Mouse (Mus musculus): ENCODE results near the gene Entpd5. TPM values are rescaled to one million over a fixed set of nuclear protein-coding genes. Genes with fewer than 3 reads are reported as not detected.

The Entpd5 gene
- 16.7 and 33.8 TPM in 2 replicates for polyA plus RNA-seq (2012; rRNA removed)

DNA sequence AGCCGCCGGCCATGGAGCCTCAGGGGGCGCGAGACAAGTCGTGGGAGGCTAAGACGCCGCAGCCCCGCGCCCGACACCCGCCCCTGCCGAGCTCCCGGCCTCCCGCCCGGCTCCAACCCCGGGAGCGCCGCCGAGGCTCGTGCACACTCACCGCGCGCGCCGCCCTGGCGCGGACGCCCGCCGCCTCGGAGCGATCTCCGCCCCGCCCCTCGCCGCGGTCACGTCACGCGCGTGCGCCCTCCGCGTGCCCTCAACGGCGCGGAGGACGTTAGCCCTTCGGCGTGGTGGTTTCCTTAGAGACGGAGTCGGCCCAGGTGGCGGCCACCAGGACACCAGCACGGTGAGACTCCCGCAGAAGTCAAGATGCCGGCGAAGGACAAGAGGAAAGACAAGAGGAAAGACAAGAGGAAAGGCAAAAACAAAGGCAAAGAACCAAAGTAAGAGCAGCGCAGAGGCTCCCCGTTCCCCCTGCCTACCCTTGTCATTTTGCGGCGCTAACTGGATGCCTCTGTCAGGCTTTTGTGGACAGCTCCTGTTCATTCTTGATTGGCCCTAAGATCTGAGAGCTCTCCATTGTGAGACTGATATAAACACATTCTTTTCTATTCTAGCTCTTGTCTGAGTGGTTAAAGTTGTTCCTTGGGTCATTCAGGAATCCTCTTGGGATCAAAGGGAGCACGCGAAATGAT is at the start of gene Entpd5, which contains the start of gene Bbof1:
Gene Entpd5, minus strand, starts transcription at position 211 of the 689 bp plus-strand sequence.
Gene Bbof1, plus strand, starts transcription at position 253 of the 689 bp plus-strand sequence.
- WGBS, result 3% methylated on average over 63 of the region's 63 CpGs
- DNase-seq (ENCODE audit: low read depth, low spot score), result peak; percentile 60

DNA sequence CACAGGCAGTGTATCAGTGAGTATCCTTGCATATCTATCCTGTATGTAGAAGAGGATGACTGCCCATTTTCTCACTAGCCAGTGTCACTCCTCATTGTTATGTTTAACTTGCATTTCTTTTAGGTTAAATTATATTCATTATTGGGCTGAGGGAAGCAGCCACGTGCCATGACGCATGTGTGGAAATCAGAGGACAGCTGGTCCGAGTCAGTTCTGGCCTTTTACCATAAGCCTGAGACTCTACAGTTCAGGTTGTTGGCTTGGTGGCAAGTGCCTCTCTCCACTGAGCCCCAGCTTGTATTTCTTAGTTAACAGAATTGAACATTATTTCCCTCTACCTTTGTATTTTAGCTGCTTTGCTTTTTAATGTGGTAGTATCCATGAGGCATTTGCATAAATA is 48.1 kb upstream of the Entpd5 start:
- no peak for DNase-seq (ENCODE audit: low read depth, low spot score)
- 89% methylated on average over 3 of the region's 3 CpGs for WGBS

DNA sequence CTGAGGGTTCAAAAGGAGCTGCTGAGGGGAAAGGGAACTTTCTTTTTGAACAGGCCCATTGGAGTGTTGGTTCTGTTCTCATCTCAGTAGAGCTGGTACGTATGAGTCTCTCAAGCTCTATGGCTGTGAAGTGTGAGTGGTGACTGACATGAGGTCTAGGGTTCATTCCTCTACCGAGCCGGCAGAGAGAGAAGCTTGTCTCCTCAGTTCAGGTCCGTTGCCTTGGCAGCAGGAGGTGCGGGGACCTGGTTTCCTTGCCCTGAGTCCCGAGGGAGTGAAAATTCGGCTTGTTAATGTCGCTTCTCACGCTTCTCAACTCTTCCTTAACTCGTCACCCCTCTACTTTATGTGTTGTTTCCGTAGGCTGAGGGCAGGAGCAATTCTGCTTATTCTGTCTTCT is 43.0 kb upstream of the Entpd5 start:
- DNase-seq (ENCODE audit: low read depth, low spot score), result no peak
- WGBS, result under 1% methylated on average over 11 of the region's 11 CpGs

DNA sequence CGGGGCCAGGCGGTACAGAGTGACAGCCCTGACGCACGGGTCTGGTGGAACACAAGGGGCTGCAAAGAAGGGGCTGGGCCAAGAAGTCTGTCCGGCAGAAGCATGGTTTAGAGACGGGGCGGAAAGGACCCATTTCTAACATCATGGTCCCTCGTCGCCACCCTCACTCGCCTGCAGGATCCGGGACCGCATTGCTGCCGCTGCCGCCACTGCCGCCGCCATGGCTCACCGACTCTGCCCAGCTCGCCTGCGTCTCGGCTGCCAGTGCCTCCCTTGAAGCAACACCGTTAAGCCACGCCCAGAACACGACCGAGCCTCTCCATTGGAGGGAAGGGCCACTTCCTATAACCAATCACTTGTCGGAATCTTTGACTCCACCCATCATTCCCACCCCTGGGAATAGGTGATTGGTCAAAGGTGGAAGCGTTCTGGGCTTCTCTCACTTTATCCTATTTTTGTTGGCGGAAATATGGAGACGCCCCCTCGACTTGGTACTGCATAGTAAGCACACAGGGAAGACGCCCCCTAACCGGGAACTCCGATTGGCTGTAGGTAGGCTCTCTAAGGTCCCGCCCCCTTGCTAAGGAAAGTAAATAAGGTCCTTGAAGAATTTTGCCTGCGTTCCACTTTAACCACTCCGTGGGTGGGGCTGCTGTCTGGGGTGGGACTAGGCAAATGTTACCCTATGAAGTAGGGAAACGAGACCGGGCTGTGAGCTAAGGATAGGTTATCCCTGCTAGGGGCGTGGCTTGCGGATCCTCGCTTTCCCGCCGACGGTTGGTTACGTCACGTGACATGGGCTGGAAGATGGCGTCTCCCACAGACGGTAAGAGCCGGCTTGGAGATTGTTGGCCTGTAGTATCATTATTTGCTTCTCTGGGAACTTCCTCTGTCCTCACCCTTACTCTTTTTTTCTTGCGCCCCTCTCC is 42.2 kb upstream of the Entpd5 start, which contains the start of the genes Aldh6a1 and Lin52:
Gene Aldh6a1, minus strand, starts transcription at position 287 of the 929 bp plus-strand sequence.
Gene Lin52, plus strand, starts transcription at position 705 of the 929 bp plus-strand sequence.
- DNase-seq (ENCODE audit: low read depth, low spot score), result peak; percentile 100
- under 1% methylated on average over 49 of the region's 49 CpGs for WGBS

DNA sequence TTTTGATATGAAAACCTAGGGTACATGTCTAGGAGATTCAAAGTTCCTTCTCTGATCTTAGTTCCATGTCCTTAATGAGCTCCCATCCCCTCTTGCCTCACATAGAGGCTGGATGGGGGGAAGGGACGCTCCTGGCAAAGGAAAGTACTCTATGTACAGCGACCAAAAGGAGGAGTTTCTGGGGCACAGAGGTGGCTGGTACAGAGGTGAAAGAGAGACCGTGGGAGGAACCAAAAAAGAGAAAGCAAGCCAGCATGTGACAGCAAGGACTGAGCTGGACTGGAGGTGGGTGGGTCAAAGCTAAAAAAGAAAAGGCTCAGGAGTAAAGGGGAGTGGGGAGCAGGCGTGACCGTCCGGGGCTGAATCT is 41.5 kb upstream of the Entpd5 start:
- WGBS, result 0% methylated on average over 6 of the region's 6 CpGs
- no peak for DNase-seq (ENCODE audit: low read depth, low spot score)

DNA sequence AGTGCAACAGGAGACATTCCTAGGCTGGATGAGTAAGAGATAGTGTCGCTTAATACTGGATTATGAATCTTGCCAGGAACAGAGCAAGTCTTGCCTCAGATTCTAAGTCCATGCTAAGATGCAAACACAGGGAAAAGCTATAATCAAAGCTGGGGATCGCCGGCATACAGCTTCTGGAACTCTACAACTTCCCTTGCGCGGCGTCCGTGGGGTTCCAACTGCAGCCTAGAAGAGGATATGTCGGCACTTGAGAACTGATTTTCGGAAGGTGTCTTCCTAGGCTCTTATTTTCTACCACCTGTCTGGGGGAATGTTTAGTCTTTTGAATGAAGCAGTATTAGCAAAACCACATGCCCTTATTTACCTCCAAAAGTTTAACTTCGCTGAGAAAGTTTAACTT is 41.1 kb upstream of the Entpd5 start:
- DNase-seq (ENCODE audit: low read depth, low spot score), result no peak

DNA sequence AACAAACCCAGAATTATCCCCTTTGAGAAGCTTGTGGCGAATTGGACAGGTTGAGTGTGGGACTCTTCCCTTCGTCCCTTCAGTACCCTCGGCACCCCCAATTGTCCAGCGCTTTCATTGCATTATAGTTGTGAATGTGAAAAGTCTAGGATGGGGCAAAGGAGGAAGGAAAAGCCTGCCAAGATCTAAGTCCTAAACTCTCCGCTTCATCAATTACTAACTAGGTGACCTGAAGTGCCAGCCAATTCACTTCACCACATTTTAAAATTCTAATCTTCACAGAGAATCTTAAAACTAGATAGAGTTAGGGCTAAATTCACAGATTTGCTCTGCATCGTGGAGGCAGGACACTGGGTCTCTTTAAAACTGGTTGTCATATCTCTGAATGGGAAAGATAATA is 39.4 kb upstream of the Entpd5 start:
- WGBS, result 88% methylated on average over 6 of the region's 6 CpGs
- no peak for DNase-seq (ENCODE audit: low read depth, low spot score)

More for the DNA sequence above, 41.1 kb upstream of the Entpd5 start:
- 44% methylated on average over 10 of the region's 10 CpGs for WGBS

DNA sequence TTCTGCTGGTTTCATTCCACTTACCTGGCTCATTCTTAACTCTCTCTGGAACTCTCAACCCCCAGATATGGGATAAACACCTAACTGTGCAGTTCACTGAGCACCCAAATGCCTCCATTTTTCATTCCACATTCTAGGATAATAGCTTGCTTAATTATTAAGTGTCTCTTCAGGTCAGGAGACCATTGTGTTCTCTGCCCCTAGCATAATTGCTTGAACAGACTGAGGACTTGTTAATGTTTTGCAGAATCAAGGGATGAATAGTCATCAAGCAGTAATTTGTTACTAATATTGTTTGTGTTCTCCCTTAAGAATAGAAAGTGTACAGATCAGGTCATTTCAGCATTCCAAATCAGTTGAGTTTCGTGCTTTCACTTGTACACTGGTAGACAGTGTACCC is 38.6 kb upstream of the Entpd5 start:
- DNase-seq (ENCODE audit: low read depth, low spot score), result no peak
- WGBS, result 77% methylated on average over 1 of the region's 1 CpGs

DNA sequence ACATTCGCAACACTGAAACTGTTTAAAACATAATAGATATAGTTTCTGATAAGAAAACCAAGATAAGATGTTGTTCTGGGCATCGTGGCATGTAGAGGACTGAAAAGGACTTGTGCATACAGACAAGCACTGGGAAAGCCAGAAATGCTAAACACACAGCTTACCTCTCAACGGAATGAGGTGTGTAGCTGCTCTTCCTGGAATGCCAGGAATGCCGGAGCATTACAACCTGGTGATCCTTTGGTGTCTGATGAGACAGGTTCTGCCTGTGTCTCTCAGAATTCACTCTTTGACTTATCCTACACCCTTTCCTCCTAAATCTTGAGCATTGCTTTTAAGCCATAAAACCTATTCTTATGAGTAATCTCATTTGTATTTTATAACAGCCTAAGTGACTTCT is 33.7 kb upstream of the Entpd5 start:
- DNase-seq (ENCODE audit: low read depth, low spot score), result no peak
- WGBS, result 67% methylated on average over 4 of the region's 4 CpGs

DNA sequence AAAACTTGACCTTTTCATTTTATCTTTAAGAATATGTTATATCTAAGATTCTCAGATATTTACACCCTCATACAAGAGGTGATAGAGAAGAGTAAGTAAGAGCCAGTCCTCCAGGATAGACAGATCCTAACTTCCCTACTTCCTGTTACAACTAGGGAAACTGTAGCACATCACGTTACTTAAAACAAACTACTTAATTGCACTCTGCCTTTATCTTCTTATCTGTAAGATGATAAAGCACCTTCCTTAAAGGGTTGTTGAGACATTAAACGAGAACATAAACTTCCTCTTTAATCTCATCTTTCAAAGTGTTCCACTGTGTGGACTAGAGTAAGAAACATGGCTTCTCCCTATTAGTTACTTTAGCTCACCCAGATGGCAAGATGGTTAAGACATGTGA is 29.9 kb upstream of the Entpd5 start:
- 53% methylated on average over 2 of the region's 2 CpGs for WGBS
- DNase-seq (ENCODE audit: low read depth, low spot score), result no peak

DNA sequence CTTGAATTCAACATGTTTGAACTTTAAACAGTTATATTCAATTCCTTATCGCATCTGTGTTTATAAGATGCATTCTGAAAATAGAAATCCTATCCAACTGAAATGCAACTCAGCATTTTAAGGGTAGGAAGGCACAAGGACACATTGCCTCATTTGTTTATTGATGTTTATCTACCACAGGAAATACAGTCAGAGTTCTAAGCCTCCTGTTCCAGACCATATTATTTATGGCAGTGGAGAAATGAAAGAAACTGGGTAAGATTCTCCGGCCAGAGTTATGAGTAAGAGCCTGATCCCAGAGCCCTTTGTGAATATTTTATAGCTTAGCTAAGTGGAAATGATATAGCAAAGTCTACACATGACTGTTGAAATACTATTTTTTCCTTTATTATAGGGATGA is 21.0 kb upstream of the Entpd5 start:
- 65% methylated on average over 2 of the region's 2 CpGs for WGBS
- DNase-seq (ENCODE audit: low read depth, low spot score), result no peak

DNA sequence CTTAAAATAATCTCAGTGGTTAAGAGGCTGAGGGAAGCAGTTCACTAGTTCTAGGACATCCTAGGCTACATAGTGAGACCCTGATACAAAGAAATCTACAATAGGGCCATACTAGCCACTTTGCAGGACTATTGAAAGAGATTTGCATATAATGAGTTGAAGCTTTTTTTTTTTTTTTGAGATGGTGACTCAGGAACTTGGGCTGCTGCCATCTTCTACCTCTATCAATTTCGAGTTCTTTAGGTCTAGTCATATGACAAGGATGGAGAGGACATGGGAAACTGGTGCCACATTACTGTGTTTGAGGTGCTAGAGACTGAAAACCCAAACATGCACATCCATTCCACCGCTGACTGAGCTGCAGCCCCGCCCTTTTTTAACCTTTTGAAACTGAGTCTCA is 15.2 kb upstream of the Entpd5 start:
- no peak for DNase-seq (ENCODE audit: low read depth, low spot score)
- WGBS, result 57% methylated on average over 3 of the region's 3 CpGs

DNA sequence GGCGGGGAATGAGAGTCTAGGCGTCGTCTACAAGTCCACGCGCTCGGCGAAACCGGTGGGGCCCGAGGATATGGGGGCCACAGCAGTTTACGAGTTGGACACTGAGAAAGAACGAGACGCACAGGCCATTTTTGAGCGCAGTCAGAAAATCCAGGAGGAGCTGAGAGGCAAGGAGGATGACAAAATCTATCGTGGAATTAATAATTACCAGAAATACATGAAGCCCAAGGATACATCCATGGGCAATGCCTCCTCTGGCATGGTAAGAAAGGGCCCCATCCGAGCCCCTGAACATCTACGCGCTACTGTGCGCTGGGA is 8.7 kb upstream of the Entpd5 start:
- WGBS, result 30% methylated on average over 18 of the region's 18 CpGs
- no peak for DNase-seq (ENCODE audit: low read depth, low spot score)

DNA sequence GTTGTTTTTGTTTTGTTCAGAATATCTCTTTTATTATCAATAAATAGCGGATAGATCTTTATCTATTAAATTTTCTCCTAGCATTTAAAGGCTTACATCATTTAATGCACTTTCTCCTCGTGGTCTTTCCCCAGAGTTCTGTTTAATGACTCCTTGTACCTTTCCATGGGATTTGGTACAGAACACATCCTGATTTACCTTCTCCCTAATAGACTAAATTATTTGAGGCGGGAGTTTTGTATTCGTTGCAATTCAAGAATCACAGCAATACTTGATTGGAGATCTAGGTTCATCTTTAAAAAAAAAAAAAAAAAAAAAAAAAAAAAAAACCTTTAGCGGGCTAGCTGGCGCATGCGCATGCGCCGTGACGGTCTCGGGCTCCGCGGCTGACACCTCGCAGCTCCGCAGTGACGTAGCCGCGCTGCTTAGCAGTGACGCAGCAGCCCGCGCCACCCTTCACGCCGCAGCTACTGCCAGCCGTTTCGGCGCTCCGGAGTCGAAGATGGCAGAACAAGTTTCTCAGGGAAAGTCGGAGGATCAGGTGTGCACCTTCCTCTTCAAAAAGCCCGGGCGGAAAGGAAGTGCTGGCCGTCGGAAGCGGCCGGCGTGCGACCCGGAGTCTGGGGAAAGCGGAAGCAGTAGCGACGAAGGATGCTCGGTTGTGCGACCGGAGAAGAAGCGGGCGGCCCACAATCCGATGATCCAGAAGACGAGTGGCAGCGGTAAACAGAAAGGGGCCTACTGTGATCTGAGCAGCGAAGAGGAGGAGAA is 8.2 kb upstream of the Entpd5 start, which contains the start of gene Rnf113a2:
Gene Rnf113a2, plus strand, starts transcription at position 363 of the 771 bp plus-strand sequence.
- 2% methylated on average over 50 of the region's 50 CpGs for WGBS
- DNase-seq (ENCODE audit: low read depth, low spot score), result no peak

DNA sequence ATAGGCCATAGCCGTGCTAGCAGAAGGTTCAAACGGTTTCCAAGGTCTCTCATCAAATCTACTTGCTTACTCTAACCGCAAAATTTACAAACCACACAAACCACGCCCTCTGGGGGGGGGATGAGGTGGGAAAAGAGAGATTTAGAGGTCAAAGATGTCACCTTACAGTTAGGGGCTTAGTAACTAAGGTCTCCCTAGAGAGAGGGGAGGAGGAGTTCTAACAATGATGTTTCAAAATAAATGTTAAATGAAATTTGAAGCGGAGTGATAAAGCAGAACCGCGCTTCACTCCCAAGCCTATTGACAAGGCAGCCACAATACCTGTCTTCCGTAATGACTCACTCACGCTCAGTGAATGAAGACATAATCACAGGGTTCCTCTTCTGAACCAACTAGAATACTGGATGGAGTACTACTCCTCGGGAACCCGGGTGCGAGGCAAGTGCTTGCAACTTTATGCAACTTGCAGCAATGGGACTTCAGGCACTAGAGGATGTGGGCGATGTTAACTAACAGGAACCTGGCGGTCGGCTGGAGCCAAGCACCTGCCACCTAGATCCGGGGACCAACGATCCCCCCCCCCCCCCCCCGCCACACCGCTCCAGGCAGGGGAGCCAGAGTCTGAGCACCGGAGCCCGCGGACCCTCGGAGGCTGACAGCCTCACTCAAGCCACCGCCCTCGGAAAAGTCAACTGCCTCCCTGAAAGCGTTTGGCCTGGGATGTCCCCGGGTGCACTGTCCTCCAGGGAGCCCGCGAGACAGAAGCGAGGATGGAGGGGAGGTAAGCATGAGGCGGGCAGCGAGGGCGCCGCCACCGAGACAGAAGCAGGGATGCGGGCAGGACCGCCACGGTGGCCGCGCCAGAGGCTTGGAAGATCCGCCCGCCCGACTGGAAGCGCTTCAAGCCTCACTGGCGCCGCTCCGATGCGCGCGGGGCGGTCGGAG is 683 bp downstream of the Entpd5 start:
- DNase-seq (ENCODE audit: low read depth, low spot score), result no peak

DNA sequence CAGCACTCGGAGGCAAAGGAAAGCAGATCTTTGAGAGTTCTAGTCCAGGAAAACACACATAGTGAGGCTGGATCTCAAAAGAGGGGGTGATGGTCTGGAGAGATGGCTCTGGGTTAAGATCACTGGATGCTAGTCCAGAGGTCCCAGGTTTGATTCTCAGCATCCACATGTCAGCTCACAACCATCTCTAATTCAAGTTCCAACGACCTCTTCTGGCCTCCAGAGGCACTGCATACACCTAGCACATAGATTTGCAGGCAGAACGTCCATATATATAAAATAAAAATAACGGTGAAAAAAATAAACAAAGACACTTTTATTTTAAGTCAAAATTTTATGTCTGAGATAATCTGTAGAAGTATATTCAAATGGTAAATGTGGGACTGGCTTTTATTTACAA is 1.6 kb downstream of the Entpd5 start:
- no peak for DNase-seq (ENCODE audit: low read depth, low spot score)
- WGBS, result 57% methylated on average over 4 of the region's 4 CpGs

More for the DNA sequence above, 683 bp downstream of the Entpd5 start:
- 1% methylated on average over 50 of the region's 52 CpGs for WGBS

DNA sequence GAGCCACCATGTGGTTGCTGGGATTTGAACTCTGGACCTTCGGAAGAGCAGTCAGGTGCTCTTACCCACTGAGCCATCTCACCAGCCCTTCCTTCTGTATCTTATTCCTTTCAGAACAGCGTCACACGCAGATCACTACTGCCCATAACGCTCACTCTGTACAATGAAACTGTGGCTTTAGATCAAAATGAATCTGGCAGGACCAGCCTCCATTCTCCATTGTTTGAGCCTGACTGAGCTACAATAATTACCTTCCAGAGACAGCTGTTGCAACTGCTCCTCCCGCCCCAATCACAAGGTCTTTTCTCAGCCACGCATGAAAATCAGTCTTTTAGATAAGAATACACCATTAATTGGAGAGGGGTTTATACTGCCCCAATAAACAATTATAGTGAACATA is 4.3 kb downstream of the Entpd5 start:
- no peak for DNase-seq (ENCODE audit: low read depth, low spot score)
- 58% methylated on average over 6 of the region's 6 CpGs for WGBS

DNA sequence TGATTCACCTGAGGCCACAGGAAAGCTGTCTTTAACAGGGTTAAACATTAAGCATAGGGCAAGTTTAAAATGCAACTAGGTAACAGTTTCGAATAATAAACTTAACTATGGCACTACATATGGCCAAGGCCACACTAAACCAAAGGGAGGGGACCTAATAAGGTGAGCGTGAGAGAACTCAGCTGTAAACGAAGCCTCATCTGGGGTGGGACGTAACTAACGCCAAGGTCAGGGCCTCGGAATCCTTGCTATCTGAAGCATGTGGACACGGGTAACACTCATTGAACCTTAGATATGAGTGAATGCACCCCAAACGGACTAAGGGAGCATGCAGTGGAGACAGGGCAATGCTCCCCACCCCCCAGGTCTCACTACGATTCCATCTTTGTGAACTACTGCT is 5.9 kb downstream of the Entpd5 start:
- DNase-seq (ENCODE audit: low read depth, low spot score), result peak; percentile 83
- 31% methylated on average over 9 of the region's 9 CpGs for WGBS

DNA sequence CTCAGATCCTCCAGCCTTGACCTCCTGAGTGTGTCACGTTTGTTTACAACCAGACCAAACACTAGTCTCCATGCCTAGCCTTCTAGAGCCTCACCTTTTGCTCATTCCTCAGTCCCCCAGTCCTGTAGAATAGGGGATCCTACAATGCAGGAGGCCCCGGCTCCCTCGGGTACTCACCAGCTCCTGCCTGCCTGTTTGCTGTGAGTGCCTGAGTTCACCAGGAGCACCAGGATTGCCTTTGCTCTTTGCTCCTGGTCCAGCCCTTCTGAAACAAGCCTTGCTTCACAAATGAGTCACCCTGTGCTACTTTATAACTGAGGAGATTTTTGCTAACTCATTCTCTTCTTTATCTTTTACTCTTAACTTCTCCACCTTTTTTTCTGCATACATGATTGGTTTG is 8.2 kb downstream of the Entpd5 start:
- peak; percentile 76 for DNase-seq (ENCODE audit: low read depth, low spot score)

More for the DNA sequence above, 8.2 kb downstream of the Entpd5 start:
- 23% methylated on average over 3 of the region's 3 CpGs for WGBS
